Mouse (Mus musculus): Measurements from ENCODE around the gene Zfp46. TPM values are rescaled to one million over a fixed set of nuclear protein-coding genes. Genes with fewer than 3 reads are reported as not detected.

The Zfp46 gene
- total RNA-seq, 2 experiments from 2014 or later, result 60.5 to 70.1 TPM

GRCm38 (mm10) chr4:136309780-136310179 lies 25.3 kb downstream of the Zfp46 start:
- intact Hi-C loops (cut with DNase I), result loop anchor here (2.0 to 10.0 kb wide), 2 partner anchors 25 to 245 kb away; partner anchors contain the start of gene Zfp46
- DNase-seq, result peak; percentile 46 to 62

DNA sequence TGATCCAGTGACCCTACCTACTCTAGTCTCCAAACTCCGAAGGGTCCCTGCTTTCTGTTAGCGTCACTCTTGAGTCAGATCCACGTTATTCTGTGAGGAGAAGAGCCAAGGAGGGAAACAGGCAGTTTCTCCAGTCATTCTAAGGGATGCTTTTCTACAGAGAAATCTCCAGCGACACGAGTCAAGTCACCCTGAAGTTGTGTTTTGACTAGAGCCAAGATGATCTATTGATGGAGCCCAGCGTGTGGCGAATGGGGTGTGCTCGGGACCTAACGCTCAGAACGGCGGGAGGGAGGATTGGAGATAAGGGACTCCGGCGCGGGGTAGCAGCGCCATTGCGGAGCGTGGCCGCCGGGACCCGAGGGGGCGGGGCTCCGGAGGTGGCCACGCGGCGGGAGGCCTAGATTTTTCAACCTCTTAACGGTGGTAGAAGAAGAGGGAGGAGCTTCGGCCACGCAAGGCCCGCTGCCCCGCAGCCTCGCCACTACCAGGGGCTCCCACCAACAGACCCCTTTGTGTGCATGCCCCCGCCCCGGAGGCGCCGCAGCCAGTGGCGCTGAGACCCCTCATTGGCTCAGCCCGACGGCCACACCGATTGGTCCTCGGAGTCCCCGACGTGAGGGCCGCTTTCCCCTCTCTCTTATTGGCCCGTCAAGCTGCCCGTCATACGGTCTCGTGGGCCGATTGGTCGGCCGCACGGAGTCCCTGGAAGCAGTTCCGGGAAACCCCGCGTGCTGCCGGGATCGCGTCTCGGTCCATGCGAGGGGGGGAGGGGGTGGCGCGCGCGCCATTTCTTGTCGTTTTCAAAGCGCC lies 26.0 kb downstream of the Zfp46 start, which contains the start of gene Hnrnpr:
Gene Hnrnpr (plus strand): TSS at position 714 of the 813 bp plus-strand sequence.
- intact Hi-C loops (cut with DNase I), result loop anchor here (2.0 to 10.0 kb wide), 2 partner anchors 26 to 246 kb away; partner anchors contain the start of gene Zfp46
- peak; percentile 100 for DNase-seq

- intact Hi-C loops (cut with DNase I), result loop anchor here (2.0 to 10.0 kb wide), 2 partner anchors 27 to 247 kb away; partner anchors contain the start of gene Zfp46
- peak; percentile 66 for DNase-seq
Measured at GRCm38 (mm10) chr4:136311042-136311999, 26.8 kb downstream of the Zfp46 start.

DNA sequence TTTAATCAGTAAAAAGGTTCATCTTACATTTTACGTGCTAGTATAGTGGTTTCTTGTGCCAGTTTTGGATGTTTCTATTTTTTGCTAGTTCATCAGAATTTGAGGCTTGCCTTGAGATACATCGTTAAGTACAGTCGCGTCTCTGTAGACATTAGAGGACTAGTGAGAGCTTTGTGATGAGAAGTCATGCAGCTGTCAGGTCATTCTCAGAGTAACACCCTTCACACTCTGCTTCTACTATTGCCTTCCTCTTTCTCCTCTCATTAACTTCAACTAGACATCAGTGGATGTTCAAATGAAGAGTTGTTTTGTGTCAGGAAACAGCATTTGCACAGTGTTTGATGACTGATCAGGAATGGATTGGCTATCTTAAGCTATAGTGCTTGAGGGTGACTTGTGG lies 28.1 kb downstream of the Zfp46 start:
- no peak for DNase-seq

DNA sequence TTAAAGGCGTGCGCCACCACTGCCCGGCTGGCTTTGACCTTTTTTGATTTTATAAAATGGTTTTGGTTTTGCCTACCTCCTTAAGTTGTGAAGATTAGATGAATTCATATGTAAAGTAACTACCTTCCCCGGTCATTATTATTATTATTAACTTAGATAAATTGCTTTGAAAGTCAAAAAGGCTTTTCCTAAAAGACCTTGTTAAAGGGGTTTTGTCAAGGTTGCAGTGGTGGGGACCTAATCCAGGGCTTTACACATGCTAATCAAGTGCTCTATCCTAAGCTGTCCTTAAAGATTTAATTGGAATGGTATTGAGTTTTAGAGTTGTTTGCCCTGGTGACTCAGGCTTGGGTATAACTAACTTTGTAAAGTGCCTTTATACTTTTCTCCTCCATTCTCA lies 33.2 kb downstream of the Zfp46 start:
- no peak for DNase-seq
- intact Hi-C loops (cut with DNase I), result loop anchor here (10.0 kb wide), 1 partner anchor 253 kb away; no protein-coding TSS in a partner anchor

More for the DNA sequence above, 28.1 kb downstream of the Zfp46 start:
- intact Hi-C loops (cut with DNase I), result loop anchor here (10.0 kb wide), 1 partner anchor 248 kb away; no protein-coding TSS in a partner anchor

GRCm38 (mm10) chr4:136320016-136320415 lies 35.5 kb downstream of the Zfp46 start:
- intact Hi-C loops (cut with DNase I), result loop anchor here (5.0 kb wide), 1 partner anchor 118 kb away; no protein-coding TSS in a partner anchor
- no peak for DNase-seq

DNA sequence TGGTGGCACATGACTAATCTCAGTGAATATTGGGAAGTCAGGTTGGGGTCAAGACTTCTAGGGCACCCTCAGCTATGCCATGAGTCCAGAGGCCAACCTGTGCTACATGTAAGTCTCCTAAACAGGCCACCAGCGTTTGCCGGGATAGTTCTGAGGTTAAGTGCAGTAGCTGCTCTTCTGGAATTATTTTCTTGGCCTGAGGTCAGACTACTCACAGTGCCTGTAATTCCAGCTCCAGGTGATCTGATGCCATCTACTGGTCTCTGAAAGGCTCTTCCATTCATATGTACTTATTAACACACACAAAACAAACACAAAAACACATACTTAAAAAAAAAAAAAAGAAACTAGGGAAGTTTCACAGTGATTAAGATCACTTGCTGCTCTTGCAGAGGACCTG lies 39.7 kb downstream of the Zfp46 start:
- peak; percentile 47 to 58 for DNase-seq
- intact Hi-C loops (cut with DNase I), result loop anchor here (1.0 to 5.0 kb wide), 2 partner anchors 64 to 122 kb away; no protein-coding TSS in a partner anchor

GRCm38 (mm10) chr4:136327238-136327637 lies 42.8 kb downstream of the Zfp46 start:
- intact Hi-C loops (cut with DNase I), result no loop called here
- no peak for DNase-seq

DNA sequence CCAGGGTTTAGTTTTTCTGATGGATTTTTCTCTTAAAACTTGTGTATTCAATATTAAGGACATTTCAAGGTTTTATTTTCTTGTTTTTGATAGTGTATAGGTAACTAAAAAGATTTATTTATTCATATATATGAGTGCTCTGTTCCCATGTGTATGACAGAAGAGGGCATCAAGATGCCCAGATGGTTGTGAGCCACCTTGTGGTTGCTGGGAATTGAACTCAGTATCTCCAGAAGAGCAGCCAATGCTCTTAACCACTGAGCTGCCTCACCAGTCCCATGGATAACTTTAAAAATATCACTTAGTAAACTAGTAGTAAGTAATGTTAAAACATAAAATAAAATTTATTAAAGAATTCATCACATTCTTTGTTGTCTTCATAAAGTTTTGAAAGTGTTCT lies 43.6 kb downstream of the Zfp46 start:
- DNase-seq, result no peak
- intact Hi-C loops (cut with DNase I), result no loop called here

- DNase-seq, result no peak
- intact Hi-C loops (cut with DNase I), result no loop called here
Measured at GRCm38 (mm10) chr4:136331709-136332108, 47.2 kb downstream of the Zfp46 start.

DNA sequence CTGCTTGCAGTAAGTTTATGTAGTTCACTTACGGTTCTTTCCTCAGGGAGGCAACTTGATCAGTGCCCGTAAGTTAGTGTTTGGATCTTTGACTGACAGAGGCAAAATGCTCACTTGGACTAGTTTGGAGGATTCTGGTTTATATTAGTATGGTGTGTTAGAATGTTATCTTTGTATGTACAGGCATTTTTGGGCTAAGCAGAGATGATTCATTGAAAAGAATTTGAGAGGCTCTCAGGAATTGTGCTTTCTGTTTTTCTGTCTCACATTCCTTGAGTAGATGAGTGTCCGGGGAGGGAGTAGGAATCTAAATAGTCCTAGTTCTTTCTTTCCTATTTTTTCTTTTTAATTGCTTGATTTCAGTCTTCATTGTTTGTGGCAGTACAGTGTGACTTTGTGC lies 48.7 kb downstream of the Zfp46 start:
- DNase-seq, result no peak
- intact Hi-C loops (cut with DNase I), result no loop called here

DNA sequence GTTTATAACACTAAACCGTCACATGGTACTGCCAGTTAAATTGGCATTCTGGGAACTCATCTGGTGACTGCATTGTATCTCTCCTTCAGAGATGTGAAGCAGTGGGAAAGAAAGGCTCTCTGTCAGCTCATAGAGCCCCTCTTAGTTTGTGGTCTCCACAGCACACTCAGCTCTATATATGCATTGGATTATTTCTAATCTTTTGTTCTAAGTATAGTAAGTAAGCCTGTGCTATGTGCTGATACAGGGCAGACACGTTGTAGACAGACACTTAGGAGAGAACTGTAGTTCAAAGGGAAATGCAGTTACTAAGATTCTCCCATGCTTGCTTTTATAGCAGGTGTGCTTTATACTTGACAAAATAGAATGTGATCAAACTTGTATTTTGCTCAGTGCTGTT lies 50.6 kb downstream of the Zfp46 start:
- intact Hi-C loops (cut with DNase I), result no loop called here
- DNase-seq, result no peak

GRCm38 (mm10) chr4:136337129-136337528 lies 52.6 kb downstream of the Zfp46 start:
- peak; percentile 28 to 50 for DNase-seq
- intact Hi-C loops (cut with DNase I), result no loop called here

Other genes with a start within 250 kb of the Zfp46 start
- 100 to 1,000 TPM; 318 to 346 TPM for gene Rpl11, start 231.3 kb upstream of the Zfp46 start, total RNA-seq (2021)
- 100 to 1,000 TPM; 104 TPM for gene Id3, start 141.2 kb upstream of the Zfp46 start, total RNA-seq (2021)
- 1 to 10 TPM; 4.3 to 6.8 TPM for gene E2f2, start 112.3 kb upstream of the Zfp46 start, total RNA-seq (2021)
- 10 to 100 TPM in 1 of 2 experiments, 1 to 10 TPM in 1; 5.7 to 10.8 TPM for gene Asap3, start 78.3 kb upstream of the Zfp46 start, total RNA-seq (2021)
- gene Tcea3, start 37.0 kb upstream of the Zfp46 start, total RNA-seq (2021), result 10 to 100 TPM; 77.2 to 85.4 TPM
- gene Hnrnpr, start 26.3 kb downstream of the Zfp46 start, total RNA-seq (2021), result 10 to 100 TPM; 70.8 to 74.4 TPM
- gene Htr1d, start 138.8 kb downstream of the Zfp46 start, total RNA-seq (2021), result not detected
- under 1 TPM; 0.55 to 0.62 TPM for gene 6030445D17Rik, start 177.6 kb downstream of the Zfp46 start, total RNA-seq (2021)
- 10 to 100 TPM; 58.3 to 69.0 TPM for gene Luzp1, start 185.1 kb downstream of the Zfp46 start, total RNA-seq (2021)

Data from heart, postnatal 10 days (tissue).